Mouse (Mus musculus) cerebellum, adult 8-10 months (tissue): ENCODE data around the gene Cyth2.

Experiments used
- DNase-seq: peaks from one replicate; pipeline ENCODE4 v3.0.0; 2022

Cyth2 gene

GRCm38 (mm10) chr7:45784524-45785372 lies 29.6 kb downstream of the Cyth2 start, which contains the start of gene Sult2b1:
Gene Sult2b1 (minus strand): TSS chr7:45784669.
- DNase-seq: peak; percentile 88

DNA sequence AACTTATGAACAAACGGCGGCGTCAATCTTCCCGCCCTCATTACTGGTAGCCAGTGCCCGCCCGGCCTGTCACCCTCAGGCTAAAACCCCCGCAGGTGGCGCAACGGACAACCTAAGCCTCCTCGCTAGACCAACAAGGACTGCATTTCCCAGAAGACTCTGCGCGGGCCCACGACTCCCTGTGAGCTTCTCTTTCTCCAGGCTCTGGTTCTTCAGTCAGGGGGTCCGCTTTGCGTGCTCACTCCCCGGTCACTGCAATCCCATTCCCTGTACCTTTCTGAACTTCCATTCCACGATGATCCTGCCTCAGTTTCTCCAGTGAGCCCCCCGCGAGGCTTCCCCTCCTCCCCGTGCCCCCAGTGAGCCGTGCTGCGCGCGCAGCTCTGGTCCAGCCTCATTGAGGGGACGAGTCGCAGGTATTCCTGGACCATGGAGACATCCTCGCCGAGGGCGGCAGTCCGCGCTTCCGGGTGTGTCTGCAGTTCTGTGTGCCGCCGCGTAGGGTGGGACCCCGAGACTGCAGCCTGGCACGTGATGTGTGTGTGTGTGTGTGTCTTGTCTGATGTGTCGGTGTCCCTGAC lies 30.8 kb downstream of the Cyth2 start, which contains the start of gene Lmtk3:
Gene Lmtk3 (plus strand): TSS at position 228 of the 581 bp plus-strand sequence.
- peak; percentile 84 for DNase-seq

- peak; percentile 20 for DNase-seq
Observed at GRCm38 (mm10) chr7:45782271-45782670, 32.1 kb downstream of the Cyth2 start.

DNA sequence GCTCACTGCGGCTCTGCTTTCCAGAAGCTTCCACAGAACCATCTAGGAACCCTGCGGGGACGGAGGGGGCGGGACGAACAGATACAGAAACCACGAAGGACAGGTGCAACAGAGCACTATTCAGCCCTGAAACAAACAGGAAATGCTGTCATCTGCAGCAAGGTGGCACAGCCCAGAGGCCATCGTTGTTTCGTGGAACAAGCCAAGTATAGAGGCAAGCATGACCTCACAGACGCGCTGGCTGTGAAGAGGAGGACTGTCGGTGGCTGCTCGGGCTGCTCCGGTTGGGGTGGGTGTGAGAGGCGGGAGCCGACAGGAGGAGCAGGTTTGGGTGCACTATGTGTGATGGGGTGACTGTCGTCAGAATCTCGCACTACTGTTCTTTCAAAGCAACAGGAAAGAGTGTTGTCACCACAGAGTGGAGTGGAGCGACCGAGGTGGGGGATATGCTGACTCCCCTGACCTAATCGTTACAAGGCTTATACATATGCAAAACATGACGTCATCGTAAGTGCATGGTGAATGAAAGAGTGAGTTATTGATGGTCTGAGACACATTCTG lies 35.2 kb downstream of the Cyth2 start:
- no peak for DNase-seq

- DNase-seq: no peak
Observed at GRCm38 (mm10) chr7:45775237-45775636, 39.1 kb downstream of the Cyth2 start.

- no peak for DNase-seq
Observed at GRCm38 (mm10) chr7:45771101-45771500, 43.3 kb downstream of the Cyth2 start.

GRCm38 (mm10) chr7:45770427-45771082 lies 43.8 kb downstream of the Cyth2 start:
- no peak for DNase-seq

GRCm38 (mm10) chr7:45767500-45767899 lies 46.9 kb downstream of the Cyth2 start:
- no peak for DNase-seq

DNA sequence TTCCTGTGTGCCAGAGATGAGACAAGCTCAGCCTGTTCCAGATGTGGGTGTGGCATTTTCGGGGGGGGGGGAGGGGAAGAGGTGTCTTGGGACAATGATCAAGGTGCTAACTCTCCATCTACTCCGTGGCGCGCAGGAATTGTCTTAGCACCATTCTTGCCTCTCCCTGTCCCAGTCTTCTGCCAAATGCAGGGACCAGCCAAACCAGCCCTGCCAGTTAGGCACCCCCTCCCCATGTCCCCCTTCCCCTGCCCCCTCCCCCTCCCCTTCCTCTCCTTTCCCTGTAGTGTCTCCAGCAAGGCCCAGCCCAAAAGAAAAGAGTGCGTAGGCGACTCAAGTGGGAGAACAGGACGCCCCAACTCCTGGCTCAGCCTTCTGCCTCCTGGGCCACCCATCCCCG lies 47.6 kb downstream of the Cyth2 start:
- no peak for DNase-seq

- no peak for DNase-seq
Observed at GRCm38 (mm10) chr7:45765995-45766394, 48.4 kb downstream of the Cyth2 start.

DNA sequence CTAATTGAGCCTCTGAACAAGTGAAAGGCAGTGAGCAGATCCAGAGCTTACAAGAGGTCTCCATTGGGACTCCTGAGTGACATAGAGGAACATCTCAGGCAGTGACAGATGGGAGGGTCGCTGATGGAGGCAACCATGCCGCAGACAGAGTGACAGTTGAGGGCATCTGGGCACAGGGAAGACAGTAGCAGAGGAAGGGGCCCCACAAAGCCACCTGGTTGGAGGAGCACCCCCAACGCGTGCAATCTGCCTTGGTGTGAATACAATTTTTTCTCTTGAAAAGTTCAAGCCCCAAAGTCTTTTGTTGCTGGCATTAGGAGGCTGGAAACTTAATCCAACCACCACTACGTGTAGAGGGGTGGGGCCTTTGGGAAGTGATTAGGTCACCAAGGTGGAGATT lies 54.2 kb downstream of the Cyth2 start:
- DNase-seq: no peak

- no peak for DNase-seq
Observed at GRCm38 (mm10) chr7:45759400-45759799, 55.0 kb downstream of the Cyth2 start.
